Mouse (Mus musculus) limb, embryonic 14.5 days (tissue): ENCODE data around the gene Zc3h10. TPM values are rescaled to one million over a fixed set of nuclear protein-coding genes. Genes with fewer than 3 reads are reported as not detected.

Source experiments
- ATAC-seq: fragments of 200-750 bp; cut with Nextera tagmentation; 2 replicates; pipeline ENCODE4 v1.8.0; 2017; ENCODE audit warnings: low read depth, moderate number of reproducible peaks, moderate TSS enrichment; ENCODE audit not compliant: low FRiP score
- DNase-seq: peaks from one replicate; pipeline ENCODE4 v3.0.0-alpha.2; 2015; ENCODE audit warnings: low spot score
- H3K27ac ChIP-seq: fragments of 300-500 bp; sonication (generic); replicated peaks from 2 replicates; pipeline ENCODE4 v1.5.1; 2014; ENCODE audit warnings: low read depth, mild to moderate bottlenecking, low read length, moderate library complexity, mixed read lengths
- H3K27me3 ChIP-seq: fragments of 300-500 bp; sonication (generic); 2 replicates; pipeline ENCODE4 v1.6.1; 2014; ENCODE audit warnings: low read length, mixed read lengths; ENCODE audit not compliant: control insufficient read depth, insufficient read depth
- H3K36me3 ChIP-seq: fragments of 300-500 bp; sonication (generic); 2 replicates; pipeline ENCODE4 v1.6.1; 2014; ENCODE audit warnings: mild to moderate bottlenecking, low read length, moderate library complexity, mixed read lengths; ENCODE audit not compliant: control insufficient read depth, insufficient read depth
- H3K4me1 ChIP-seq: fragments of 300-500 bp; sonication (generic); 2 replicates; pipeline ENCODE4 v1.6.1; 2014; ENCODE audit warnings: antibody characterized with exemption, low read length, mixed read lengths; ENCODE audit not compliant: control insufficient read depth, insufficient read depth
- H3K4me2 ChIP-seq: fragments of 300-500 bp; sonication (generic); replicated peaks from 2 replicates; pipeline ENCODE4 v1.6.1; 2014; ENCODE audit warnings: low read depth, mild to moderate bottlenecking, low read length, moderate library complexity; ENCODE audit not compliant: severe bottlenecking
- H3K4me3 ChIP-seq: fragments of 300-500 bp; sonication (generic); replicated peaks from 2 replicates; pipeline ENCODE4 v1.5.1; 2014; ENCODE audit warnings: low read length
- H3K9ac ChIP-seq: fragments of 300-500 bp; sonication (generic); 2 replicates; pipeline ENCODE4 v1.6.1; 2014; ENCODE audit warnings: mild to moderate bottlenecking, low read depth, low read length, moderate library complexity; ENCODE audit not compliant: severe bottlenecking
- H3K9me3 ChIP-seq: fragments of 300-500 bp; sonication (generic); 2 replicates; pipeline ENCODE4 v1.6.1; 2016; ENCODE audit warnings: low read length; ENCODE audit not compliant: control insufficient read depth
- POLR2A ChIP-seq: fragments of 200-500 bp; IDR thresholded peaks from 2 replicates; pipeline ENCODE4 v1.8.0; 2012; ENCODE audit warnings: inconsistent platforms, mild to moderate bottlenecking, moderate library complexity, borderline replicate concordance; ENCODE audit not compliant: insufficient read depth, insufficient read length; ENCODE audit errors: extremely low read depth
- WGBS: fragments of 180-500 bp; shearing (Covaris S2); extraction: QIAGEN DNeasy Blood & Tissue Kit; methylation state at CpG from one replicate; pipeline ENCODE4 v1.1.7; 2014; 5-methylcytosine and 5-hydroxymethylcytosine counted together
- polyA plus RNA-seq, 2 experiments: library from polyadenylated mRNA; depleted of rRNA in 1 of 2; stranded (reverse) in 1 of 2; unstranded in 1 of 2; fragments of >200 nt; fragmentation: Nextera tagmentation in 1 of 2; extraction: Ambion mirVana in 1 of 2; gene quantifications; 2 replicates each; pipeline versions ENCODE4 v1.2.1 to v1.2.3; 2012 to 2014

Zc3h10 gene
- polyA plus RNA-seq, 2 experiments = 14.5 to 15.2 TPM

DNA sequence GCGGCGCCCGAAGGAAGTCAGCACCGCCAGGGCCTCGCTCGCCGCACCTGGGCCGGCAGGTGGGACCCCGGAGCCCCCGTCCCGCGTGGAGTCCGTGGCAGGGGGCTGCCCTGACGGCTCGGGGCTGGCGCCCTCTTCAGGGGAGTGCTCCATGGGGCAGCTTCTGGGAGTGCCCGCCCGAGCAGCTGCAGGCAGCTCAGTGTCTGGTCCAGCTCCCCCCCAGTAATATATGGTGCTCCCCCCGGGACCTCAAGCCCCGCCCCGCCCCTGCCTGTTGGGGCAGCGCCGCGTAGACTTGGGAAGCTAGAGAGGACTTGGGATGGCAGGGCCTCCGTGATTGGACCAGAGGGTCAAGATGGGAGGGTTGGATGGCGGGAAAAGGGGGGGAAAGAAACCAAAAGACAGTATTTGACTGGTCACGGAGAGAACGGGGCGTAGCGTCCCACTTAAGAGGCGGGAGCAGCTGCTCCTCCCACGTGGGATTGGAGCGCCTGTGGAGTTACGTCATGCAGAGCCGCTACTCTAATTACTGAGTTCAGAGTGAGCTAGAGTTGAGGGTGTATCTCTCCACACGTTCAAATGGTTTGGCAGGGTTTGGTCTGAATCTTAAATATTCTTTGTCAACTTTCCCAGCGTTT, 21.8 kb downstream of the Zc3h10 start, which contains the start of gene Esyt1:
Esyt1 (minus strand) TSS at position 201 of the 638 bp plus-strand sequence.
- H3K36me3 ChIP-seq = peaks cover 13% of the 10 kb centered on the region
- peak within 1 kb of the TSS; percentile 64; the same call in 1 of the 2 replicates for H3K27ac ChIP-seq
- peak within 1 kb of the TSS; percentile 69 for H3K4me3 ChIP-seq
- under 1% methylated on average over 37 of the region's 37 CpGs for WGBS
- H3K9ac ChIP-seq = peak within 1 kb of the TSS; percentile 74
- no peaks in the 10 kb centered on the region for H3K27me3 ChIP-seq
- peak; percentile 98 for DNase-seq
- peak within 1 kb of the TSS; percentile 96 for H3K4me2 ChIP-seq
- no peaks in the 10 kb centered on the region for H3K9me3 ChIP-seq
- H3K4me1 ChIP-seq = 0 out of 2 replicates have a peak, but pooled peaks cover 10% of the 10 kb centered on the region
- ATAC-seq = peak; percentile 97
- TF ChIP-seq POLR2A = peak; percentile 71; the same call in 1 of the 2 replicates

DNA sequence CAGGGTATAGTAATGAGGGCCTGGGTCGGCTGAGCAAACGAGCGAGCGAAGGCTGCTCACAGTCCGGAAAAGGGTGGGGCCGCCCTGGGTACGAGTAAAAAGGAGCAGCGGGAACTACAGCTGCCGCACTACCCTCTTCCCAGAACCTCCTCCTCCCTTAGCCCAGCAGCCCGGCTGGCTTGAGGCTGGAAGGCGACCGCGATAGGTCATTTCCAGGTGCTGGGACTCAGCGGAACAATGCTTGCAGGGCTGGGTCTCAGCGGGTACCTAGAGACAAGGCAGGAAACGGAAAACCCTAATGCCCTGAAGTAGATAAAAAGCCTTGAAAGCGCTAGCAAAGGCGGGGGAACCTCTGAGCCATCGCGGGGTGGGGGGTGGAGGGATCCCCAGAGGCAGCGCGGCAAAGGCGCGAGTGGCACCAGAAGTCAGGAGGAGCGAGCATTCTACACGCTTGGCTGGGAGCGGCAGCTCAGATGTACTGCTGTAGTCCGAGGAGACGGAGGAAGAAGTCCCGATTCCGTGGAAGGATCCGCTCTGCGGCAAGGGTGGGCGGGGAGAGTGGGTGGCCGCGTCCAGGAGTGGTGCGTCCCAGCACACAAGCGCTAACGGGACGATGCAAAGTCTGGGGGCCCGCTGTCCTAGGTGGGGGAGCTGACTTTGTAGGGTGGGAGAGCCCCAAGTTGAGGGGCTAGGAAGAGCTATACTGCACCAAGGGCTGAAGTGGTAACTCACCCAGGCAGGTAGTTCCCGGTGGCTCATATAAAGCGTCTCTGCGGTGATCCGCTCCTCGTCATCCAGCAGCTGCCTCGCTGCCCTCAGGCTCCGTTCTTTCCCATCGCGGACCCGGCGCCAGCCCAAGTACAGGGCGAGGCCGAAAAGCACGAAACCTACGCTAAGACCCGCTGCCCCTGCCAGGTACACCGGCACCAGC, 22.6 kb downstream of the Zc3h10 start:
- ATAC-seq = peak; percentile 16
- TF ChIP-seq POLR2A = no peak
- H3K27ac ChIP-seq = peak overlapping the region; percentile 64; the same call in 1 of the 2 replicates
- H3K4me1 ChIP-seq = 0 out of 2 replicates have a peak, but pooled peaks cover 10% of the 10 kb centered on the region
- H3K4me2 ChIP-seq = peak overlapping the region; percentile 96
- H3K27me3 ChIP-seq = no peaks in the 10 kb centered on the region
- under 1% methylated on average over 55 of the region's 58 CpGs for WGBS
- peak overlapping the region; percentile 74 for H3K9ac ChIP-seq
- peaks cover 21% of the 10 kb centered on the region for H3K36me3 ChIP-seq
- no peaks in the 10 kb centered on the region for H3K9me3 ChIP-seq
- DNase-seq = peak; percentile 38
- peak overlapping the region; percentile 69 for H3K4me3 ChIP-seq

DNA sequence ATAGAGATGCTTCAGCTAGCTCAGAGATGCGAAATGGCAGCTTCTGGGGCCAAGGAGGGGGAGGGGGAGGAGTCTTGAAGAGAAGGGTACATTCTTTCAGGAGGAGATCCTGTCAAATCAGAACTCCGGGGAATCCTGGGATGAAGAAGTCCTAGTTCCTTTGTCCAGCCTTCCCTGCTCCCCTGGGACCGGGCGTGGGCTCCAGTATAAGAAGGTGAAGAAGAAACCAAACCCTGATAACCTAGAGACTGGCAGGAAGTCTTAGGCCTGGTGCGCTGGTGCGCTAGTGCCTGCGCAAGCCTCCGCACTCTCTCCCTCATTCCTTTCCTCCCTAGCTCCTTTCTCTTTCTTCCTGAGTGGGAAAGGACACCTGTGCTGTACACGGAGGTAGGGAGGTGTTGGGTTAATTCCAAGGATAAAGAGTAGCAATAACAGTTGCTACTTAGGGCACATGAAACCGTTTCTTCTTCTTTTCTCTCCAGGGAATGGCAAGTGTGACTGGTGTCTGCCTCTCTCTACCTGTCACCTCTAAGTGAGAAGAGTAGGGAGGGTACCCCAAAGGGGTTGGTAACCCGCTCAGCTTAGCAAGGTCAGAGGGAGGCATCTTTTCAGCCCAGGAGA, 23.4 kb downstream of the Zc3h10 start:
- H3K27ac ChIP-seq = no peak overlapping the region
- H3K9ac ChIP-seq = peak overlapping the region; percentile 74
- DNase-seq = no peak
- peak overlapping the region; percentile 69 for H3K4me3 ChIP-seq
- H3K36me3 ChIP-seq = peaks cover 22% of the 10 kb centered on the region
- H3K4me1 ChIP-seq = 0 out of 2 replicates have a peak, but pooled peaks cover 10% of the 10 kb centered on the region
- no peak for TF ChIP-seq POLR2A
- WGBS = 11% methylated on average over 11 of the region's 11 CpGs
- H3K27me3 ChIP-seq = no peaks in the 10 kb centered on the region
- H3K4me2 ChIP-seq = peak overlapping the region; percentile 96
- H3K9me3 ChIP-seq = no peaks in the 10 kb centered on the region
- no peak for ATAC-seq

DNA sequence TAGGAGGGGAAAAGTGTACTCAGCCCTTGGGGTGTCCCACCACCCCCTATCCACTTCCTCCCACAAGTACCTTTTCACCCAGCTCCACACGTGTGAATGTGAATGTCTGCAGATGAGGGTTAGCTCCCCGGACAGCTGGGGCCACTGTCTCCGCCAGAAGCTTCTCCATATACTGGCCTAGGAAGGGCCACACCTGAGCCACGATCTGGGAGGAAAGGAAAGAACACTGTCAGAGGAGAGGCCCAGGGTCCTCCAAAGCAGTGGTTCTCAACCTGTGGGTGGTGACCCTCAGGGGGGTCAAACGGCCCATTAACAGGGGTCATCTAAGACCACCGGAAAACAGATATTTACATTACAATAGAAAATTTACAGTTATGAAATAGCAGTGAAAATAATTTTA, 25.2 kb downstream of the Zc3h10 start:
- Histone ChIP-seq H3K9me3 (no peaks in the 10 kb centered on the region), H3K27ac (no peak overlapping the region), H3K4me3 (no peak overlapping the region), H3K4me2 (no peak overlapping the region), H3K4me1 (0 out of 2 replicates have a peak, but pooled peaks cover 10% of the 10 kb centered on the region), H3K9ac (no peak overlapping the region), H3K27me3 (peaks cover 7% of the 10 kb centered on the region; the same call in 1 of the 2 replicates), H3K36me3 (peaks cover 36% of the 10 kb centered on the region)
- ATAC-seq = no peak
- DNase-seq = no peak
- WGBS = 79% methylated on average over 6 of the region's 6 CpGs
- TF ChIP-seq POLR2A = no peak

DNA sequence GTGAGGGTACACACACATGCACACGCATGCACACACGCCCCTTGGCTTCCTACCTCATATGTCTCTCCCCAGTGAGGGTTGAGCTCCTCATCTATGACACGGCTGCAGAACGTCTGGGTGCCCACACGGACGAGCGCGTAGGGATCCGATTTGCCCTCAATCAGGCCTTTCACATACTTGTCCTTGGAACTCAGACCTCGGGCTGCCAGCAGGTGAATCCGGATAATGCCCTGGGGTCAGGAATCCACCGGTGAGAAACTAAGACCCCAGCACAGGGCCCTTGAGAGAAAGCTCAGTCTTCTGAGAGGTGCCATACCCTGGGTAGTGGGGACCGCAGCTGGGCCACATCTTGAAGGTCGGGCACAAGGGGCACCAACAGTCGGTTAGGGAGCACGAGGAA, 27.0 kb downstream of the Zc3h10 start:
- no peak for DNase-seq
- Histone ChIP-seq H3K4me2 (no peak overlapping the region), H3K36me3 (peaks cover 42% of the 10 kb centered on the region), H3K4me3 (no peak overlapping the region), H3K27ac (no peak overlapping the region), H3K9me3 (no peaks in the 10 kb centered on the region), H3K4me1 (0 out of 2 replicates have a peak, but pooled peaks cover 5% of the 10 kb centered on the region), H3K9ac (no peak overlapping the region), H3K27me3 (peaks cover 17% of the 10 kb centered on the region; the same call in 1 of the 2 replicates)
- no peak for ATAC-seq
- TF ChIP-seq POLR2A = no peak
- WGBS = 87% methylated on average over 16 of the region's 16 CpGs
